ENCODE assay signal across 14 mouse cellular contexts in genomic region chr4:53203595-53204400, GRCm38 (mm10). TPM values are rescaled to one million over a fixed set of nuclear protein-coding genes. Genes with fewer than 3 reads are reported as not detected.
DNase-seq lines count a peak whose midpoint lies in the region; ATAC-seq and TF ChIP-seq lines count a peak whose summit lies in the region.
"Had no signal": no experiment of that assay in that cellular context is flagged by ENCODE, and none has a peak within 500 bp of the region (broad histone marks: within the 10 kb centered on the region; RNA-seq: fewer than 3 reads in every experiment).

No protein-coding gene starts in this region.

- H3K36me3 ChIP-seq in liver, adult 2 months (ENCODE audit: control insufficient read depth, insufficient read depth, low read length), result no peaks in the 10 kb centered on the region
- no peaks in the 10 kb centered on the region for H3K36me3 ChIP-seq in liver, postnatal 0 days (replicated peaks; ENCODE audit: insufficient read depth, low read length)

- ATAC-seq in liver, postnatal 0 days, result no peak
- ATAC-seq: activated CD4-positive, CD25-positive, alpha-beta regulatory T cell, adult 4 months had no signal

- DNase-seq in adrenal gland, postnatal 14 days, result peak; percentile 42
- DNase-seq in adrenal gland, adult 2 months, result no peak
- DNase-seq in liver, adult 2 months (ENCODE audit: extremely low read depth, low read depth, low spot score), result peak; percentile 85
- no peak for DNase-seq in liver, postnatal 0 days
- DNase-seq in kidney, adult 8-10 months, result peak; percentile 22 to 31
- peak; percentile 19 to 23 for DNase-seq in layer of hippocampus, postnatal 25 days (ENCODE audit: extremely low spot score in 1 of 2, low spot score in 1 of 2)
- DNase-seq in lung, postnatal 14 days, result no peak
- no peak for DNase-seq in ovary, adult 18-20 months (ENCODE audit: low spot score)
- DNase-seq: cerebellum, postnatal 25 days; thymus, postnatal 14 days had no signal

- no peaks in the 10 kb centered on the region for H3K27me3 ChIP-seq in liver, adult 2 months (ENCODE audit: control insufficient read depth, insufficient read depth, low read length)
- no peaks in the 10 kb centered on the region for H3K27me3 ChIP-seq in liver, postnatal 0 days (ENCODE audit: insufficient read depth, low read length)

- no peak overlapping the region for H3K4me3 ChIP-seq in liver, adult 2 months (ENCODE audit: insufficient read depth, low read depth, low read length)
- H3K4me3 ChIP-seq in liver, postnatal 0 days (ENCODE audit: low read depth, low read length), result no peak overlapping the region
- H3K4me3 ChIP-seq: myocyte had no signal

- no peaks in the 10 kb centered on the region for H3K79me2 ChIP-seq in liver, adult 2 months (ENCODE audit: control insufficient read depth, insufficient read depth, low read length)

- no peak for TF ChIP-seq POLR2A in liver, adult 2 months (IDR thresholded peaks at IDR 0.05; ENCODE audit: extremely low read depth, insufficient read depth, low read length)

- H3K9ac ChIP-seq in liver, adult 2 months (ENCODE audit: low read depth, low read length), result no peak overlapping the region
- H3K9ac ChIP-seq in liver, postnatal 0 days (replicated peaks), result no peak overlapping the region
- H3K9ac ChIP-seq: liver, embryonic 14.5 days had no signal

- H3K4me2 ChIP-seq in liver, postnatal 0 days (ENCODE audit: low read depth, low read length), result no peak overlapping the region
- H3K4me2 ChIP-seq: heart, embryonic 11.5 days had no signal

- TF ChIP-seq CTCF in liver, adult 2 months (IDR thresholded peaks at IDR 0.05; ENCODE audit: low read depth, low read length), result no peak
- TF ChIP-seq CTCF in liver, postnatal 0 days (IDR thresholded peaks at IDR 0.05; ENCODE audit: low read depth), result no peak

- 47% methylated on average over 15 of the region's 15 CpGs for WGBS in liver, adult 2 months
- 51% methylated on average over 15 of the region's 15 CpGs for WGBS in liver, postnatal 0 days (ENCODE audit: insufficient replicate concordance)

- H3K4me1 ChIP-seq in liver, adult 2 months (ENCODE audit: control insufficient read depth, insufficient read depth, low read length), result peaks cover 9% of the 10 kb centered on the region; the same call in 1 of the 2 replicates
- 0 out of 2 replicates have a peak, but pooled peaks cover 2% of the 10 kb centered on the region for H3K4me1 ChIP-seq in liver, postnatal 0 days (ENCODE audit: insufficient read depth)

- no peaks in the 10 kb centered on the region for H3K9me3 ChIP-seq in liver, postnatal 0 days (ENCODE audit: low read length)

- no peak overlapping the region for H3K27ac ChIP-seq in liver, adult 2 months (replicated peaks; ENCODE audit: insufficient read depth, low read depth, low read length)
- H3K27ac ChIP-seq in liver, postnatal 0 days (ENCODE audit: low read depth), result no peak overlapping the region
- H3K27ac ChIP-seq: liver, embryonic 14.5 days had no signal

- TF ChIP-seq EP300 in liver, postnatal 0 days (IDR thresholded peaks at IDR 0.05; ENCODE audit: low read depth), result no peak

RNA-seq across cellular contexts. Expression of gene Abca1, which starts 44.1 kb away (rescaled TPM):
- total RNA-seq in adrenal gland, postnatal 14 days (2021), result 164 and 209 TPM in 2 replicates
- 100 to 1,000 TPM; 137 to 213 TPM for total RNA-seq in adrenal gland, adult 2 months (2021)
- polyA plus RNA-seq in adrenal gland, adult 2 months (2012; rRNA removed), result 15.7 and 27.8 TPM in 2 replicates
- 65.4 and 89.1 TPM in 2 replicates for total RNA-seq in liver, adult 2 months (2014; rRNA removed)
- polyA plus RNA-seq in liver, adult 2 months (2012; rRNA removed), result 17.1 and 21.0 TPM in 2 replicates
- polyA plus RNA-seq in liver, postnatal 0 days (2015; fragmentation: Nextera tagmentation; extraction: Ambion mirVana), result 9.9 and 11.0 TPM in 2 replicates
- total RNA-seq in layer of hippocampus, postnatal 25 days (2021), result 10 to 100 TPM; 20.3 to 25.1 TPM

Comparison
In these comparisons a context has a peak if more than half of its experiments do, and no peak if none do; other contexts are left out.
1. DNase-seq: peak in adrenal gland, postnatal 14 days (single experiment), liver, adult 2 months (single experiment), kidney, adult 8-10 months (2 of 2) and layer of hippocampus, postnatal 25 days (2 of 2); none in adrenal gland, adult 2 months (single experiment), liver, postnatal 0 days (single experiment), lung, postnatal 14 days (single experiment) and ovary, adult 18-20 months (single experiment).